Mouse (Mus musculus): ENCODE results near the gene Prdm11.

Gene Prdm11

DNA sequence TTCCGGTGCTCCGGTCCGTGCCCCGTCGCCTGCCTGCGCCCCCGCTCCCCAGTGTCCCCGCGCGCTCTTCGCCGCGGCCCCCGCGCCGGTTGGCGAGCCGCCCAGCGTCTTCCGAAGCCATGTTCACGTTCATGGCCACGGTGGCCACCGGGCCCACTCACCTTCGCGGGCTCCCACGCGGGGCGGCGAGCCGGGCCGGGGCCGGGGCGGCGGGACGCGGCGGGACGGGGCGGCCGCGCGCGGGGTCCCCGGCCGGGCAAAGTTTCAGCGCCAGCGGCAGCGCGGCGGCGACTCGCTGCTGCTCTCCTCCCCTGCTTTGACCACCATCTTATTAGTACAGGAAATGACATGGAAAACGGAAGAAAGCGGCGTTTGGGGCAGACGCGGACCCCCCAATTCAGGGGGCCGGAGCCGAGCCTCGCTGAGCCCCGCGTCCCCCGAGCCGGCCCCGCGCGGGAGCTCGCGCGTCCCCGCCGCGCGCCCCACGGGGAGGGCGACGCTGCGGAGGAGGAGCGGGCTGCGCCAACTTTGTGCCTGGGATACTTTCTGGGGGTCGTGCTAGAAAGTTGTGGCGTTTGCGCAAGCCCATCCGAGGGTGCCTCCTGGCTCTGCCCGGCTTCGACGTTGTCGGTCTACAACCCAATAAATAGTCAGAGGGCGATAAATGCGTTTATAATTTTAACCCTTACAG is at the start of gene Prdm11:
Prdm11 (minus strand) TSS at position 350 of the 691 bp plus-strand sequence.
- no peak for DNase-seq

DNA sequence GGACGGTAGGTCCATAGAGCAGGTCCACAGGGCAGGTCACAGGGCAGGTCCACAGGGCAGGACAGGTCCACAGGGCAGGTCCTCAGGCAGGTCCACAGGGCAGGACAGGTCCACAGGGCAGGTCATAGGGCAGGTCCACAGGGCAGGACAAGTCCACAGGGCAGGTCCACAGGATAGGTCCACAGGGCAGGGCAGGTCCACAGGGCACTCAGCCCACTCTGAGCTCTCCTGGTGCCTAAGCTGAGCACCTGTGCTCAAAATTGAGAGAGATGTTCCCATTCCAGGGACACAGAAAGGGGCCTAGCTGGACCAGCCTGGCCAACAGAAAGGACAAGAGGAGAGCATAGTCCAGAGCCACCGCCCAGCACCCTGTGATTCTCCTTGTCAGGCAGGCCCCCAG is 46.4 kb upstream of the Prdm11 start:
- no peak for DNase-seq

GRCm38 (mm10) chr2:93091679-93092078 is 45.7 kb upstream of the Prdm11 start:
- DNase-seq = no peak

DNA sequence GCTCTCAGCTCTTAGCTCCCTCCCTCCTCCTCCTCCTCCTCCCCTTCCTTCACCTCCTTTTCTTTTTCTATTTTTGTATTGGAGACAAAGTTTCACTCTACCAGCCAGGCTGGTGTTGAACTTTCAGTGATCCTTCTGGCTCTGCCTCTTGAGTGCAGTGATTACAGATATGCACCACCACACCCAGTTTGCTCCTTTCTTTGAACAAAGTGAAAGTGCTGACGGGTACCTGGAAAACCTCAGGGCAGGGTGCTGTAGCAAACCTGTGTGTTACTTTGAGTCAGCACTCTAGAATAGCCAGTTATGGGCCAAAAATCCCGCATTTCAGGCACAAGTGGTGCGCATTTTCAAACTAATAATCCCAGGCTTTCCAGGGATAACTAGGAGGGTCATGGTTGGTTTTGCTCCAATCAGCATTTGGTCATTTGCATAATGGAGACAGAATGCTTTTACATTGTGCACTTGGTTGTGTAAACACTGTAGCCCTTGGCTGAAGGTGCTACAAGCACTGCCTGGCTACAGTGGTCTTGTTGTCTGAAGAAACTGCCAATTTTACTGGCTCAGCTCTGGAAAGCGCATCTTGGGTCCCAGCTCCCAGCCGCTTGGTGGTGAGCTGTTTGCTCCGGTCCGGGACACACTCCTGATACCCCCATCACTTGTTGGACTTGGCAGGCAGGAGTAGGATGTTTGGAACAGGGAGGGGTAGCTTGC is 43.6 kb upstream of the Prdm11 start:
- DNase-seq = no peak

GRCm38 (mm10) chr2:93088006-93088405 is 42.0 kb upstream of the Prdm11 start:
- DNase-seq = no peak

DNA sequence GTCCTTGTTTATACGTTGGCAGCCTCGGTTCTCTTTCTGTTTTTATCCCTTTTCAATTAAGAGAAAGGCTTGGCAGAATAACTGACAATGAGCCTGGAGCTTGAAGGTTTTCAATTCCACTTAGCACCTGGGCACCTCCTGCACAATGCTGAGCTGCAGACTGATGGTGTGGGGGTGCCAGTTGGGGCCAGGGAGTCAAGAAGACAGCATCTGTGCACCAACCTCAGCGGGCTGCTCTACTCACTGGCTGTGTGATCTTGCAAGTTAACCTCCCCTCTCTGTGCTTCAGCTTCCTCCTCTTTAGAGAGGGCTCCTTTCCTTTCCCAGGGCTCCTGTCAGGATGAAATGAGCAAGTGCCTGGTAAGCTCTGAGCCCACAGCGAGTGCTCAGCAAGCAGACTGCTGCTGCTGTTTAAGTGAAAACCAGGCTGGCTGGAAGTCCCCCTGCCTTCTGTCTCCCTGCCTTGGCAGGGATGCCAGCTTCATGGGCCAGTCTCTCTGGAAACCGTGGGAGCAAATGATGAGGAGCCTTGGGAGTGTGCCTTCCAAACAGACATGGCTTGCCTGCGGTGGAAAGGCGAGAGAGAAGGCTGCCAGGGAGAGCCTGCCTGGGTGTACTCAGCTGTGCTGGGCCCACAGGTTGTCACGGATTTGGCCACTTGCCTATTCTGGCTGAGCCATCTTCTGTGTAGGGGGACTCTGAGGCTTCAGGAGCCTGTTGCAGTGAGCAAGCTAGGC is 39.5 kb upstream of the Prdm11 start:
- DNase-seq = no peak

- no peak for DNase-seq
These were observed 38.5 kb upstream of the Prdm11 start for GRCm38 (mm10) chr2:93084481-93084880.

GRCm38 (mm10) chr2:93083317-93083716 is 37.4 kb upstream of the Prdm11 start:
- DNase-seq = no peak

DNA sequence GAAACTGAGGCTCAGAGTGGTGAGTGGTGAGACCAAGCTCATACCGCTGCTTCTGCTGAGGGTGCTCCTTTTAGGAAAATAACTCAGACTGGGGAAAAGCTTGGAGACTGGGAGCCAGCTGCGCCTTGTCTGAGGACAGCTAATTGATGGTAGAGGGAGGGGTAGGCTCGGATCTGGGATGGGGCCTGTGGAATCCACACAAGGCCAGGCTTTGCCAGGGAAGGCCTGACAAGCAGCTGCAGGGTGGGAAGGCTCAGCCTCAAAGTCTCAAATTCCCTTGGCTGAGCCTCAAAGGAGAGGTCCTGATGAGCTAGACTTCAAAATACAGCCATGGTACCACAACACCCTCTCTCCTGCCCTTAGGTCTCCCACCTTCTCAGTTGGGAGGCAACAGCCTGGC is 36.9 kb upstream of the Prdm11 start:
- no peak for DNase-seq

GRCm38 (mm10) chr2:93080871-93081608 is 35.1 kb upstream of the Prdm11 start:
- peak; percentile 89 for DNase-seq

DNA sequence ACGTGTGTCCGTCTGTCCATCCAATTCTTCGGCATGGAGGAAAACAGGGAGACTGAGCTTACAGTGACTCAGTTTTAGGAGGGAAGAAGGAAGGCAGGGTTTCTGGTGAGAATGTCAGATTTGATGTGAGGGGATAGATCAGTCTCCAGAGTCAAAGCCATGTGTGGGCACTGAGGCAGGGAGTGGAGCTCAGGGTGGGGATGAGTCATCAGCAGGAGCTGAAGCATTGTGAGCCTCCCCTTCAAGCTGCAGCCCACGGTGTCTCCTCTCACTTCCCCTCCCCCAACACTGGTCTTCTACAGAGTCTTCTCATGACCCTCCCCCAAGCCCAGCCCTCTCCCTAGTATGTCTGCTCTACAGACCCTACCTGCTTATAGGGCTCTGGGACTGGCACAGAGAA is 33.4 kb upstream of the Prdm11 start:
- no peak for DNase-seq

DNA sequence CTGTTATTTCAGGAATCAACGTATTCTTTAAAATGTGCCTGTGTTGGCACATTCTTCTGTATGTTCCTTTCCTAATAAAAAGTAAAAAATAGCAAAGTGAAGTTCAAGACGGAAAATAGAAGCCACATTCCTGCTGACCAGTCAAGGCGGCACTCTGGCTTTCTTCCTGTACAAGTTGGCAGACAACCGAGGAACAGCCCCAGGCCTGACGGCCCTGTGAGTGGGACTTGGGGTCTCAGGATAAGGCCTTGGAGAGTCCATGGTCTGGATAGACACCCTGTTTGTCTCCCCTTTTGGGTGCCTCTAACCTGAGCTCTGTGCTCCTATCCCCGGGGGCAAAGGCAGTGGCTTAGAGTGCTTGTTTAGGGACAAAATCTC is 30.6 kb upstream of the Prdm11 start:
- DNase-seq = no peak

GRCm38 (mm10) chr2:93075738-93076577 is 30.0 kb upstream of the Prdm11 start:
- peak; percentile 93 for DNase-seq

GRCm38 (mm10) chr2:93071656-93072055 is 25.7 kb upstream of the Prdm11 start:
- DNase-seq = peak; percentile 93

DNA sequence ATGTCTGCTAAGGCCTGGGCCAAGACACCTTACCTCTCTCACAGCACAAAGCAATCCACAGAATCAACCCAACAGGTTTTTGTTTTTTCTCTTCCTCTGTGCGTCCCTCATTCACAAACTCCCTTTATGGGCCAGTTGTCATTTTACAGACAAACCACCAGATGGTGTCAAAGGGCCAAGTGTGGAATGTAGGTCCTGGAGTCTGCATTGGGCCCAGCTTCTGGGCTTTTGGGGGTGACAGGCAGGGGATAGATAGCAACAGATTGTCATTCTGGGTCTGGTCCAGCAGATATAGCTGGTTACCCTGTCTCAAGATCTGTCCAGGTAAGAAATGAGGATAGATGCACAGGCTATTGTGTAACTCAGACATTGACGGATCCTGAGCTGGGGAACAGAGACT is 23.0 kb upstream of the Prdm11 start:
- DNase-seq = no peak

- no peak for DNase-seq
These were observed 17.4 kb upstream of the Prdm11 start for GRCm38 (mm10) chr2:93063347-93063746.

DNA sequence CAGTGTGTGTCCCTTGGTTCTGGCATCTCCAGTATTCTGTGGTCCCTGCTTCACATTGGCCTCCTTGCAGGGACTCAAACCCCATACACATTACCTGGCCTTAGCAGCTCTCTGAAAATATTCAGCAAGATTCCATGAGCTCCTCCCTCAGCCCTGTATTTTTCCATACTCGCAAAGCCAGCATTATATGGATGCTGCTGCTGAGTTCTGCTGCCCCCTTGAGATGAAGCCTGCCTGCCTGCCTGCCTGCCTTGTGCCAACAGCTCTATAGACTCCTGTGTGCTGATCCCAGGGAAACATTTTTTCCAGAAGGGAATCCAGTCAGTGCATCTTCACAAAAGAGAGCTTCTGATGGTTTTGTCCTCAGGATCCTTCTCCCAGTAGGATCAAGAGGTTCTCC is 5.9 kb upstream of the Prdm11 start:
- no peak for DNase-seq

- DNase-seq = peak; percentile 95
These were observed 2.8 kb upstream of the Prdm11 start for GRCm38 (mm10) chr2:93048601-93049323.

GRCm38 (mm10) chr2:93047491-93048050 is 1.6 kb upstream of the Prdm11 start:
- DNase-seq = no peak

- DNase-seq = no peak
These were observed 1.1 kb upstream of the Prdm11 start for GRCm38 (mm10) chr2:93047036-93047435.

GRCm38 (mm10) chr2:93046509-93046835 is 505 bp upstream of the Prdm11 start:
- no peak for DNase-seq

Data from heart, adult 11 months (tissue).